Mouse (Mus musculus) thymus, postnatal 25 days (tissue): ENCODE results near the gene Asf1a.
"Not testable (repeated sequence)": the region's sequence is repeated elsewhere in the genome, so short reads cannot be mapped to it uniquely, and the experiment has no call there.

Experiments used
- DNase-seq: peaks from one replicate; pipeline ENCODE4 v3.0.0; 2022

Gene Asf1a

DNA sequence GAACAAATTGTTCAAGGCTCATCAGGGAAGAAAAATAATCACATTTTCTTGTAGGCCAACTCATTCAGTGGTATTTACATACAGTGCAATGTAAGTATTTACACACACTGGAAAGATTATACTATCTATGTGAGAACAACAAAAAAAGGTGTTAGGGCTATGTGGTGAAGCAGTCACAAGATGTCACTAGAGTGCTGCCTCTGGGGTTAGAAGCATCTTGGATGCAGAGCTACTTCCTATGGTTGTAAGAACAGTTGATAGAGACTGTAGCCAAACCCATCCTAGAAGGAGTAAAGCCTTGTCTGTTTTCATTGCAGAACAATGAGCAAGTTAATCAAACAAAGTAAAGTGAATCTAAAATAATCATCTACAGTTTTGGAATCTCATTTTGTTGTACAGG lies 45.0 kb downstream of the Asf1a start:
- DNase-seq: peak; percentile 19

DNA sequence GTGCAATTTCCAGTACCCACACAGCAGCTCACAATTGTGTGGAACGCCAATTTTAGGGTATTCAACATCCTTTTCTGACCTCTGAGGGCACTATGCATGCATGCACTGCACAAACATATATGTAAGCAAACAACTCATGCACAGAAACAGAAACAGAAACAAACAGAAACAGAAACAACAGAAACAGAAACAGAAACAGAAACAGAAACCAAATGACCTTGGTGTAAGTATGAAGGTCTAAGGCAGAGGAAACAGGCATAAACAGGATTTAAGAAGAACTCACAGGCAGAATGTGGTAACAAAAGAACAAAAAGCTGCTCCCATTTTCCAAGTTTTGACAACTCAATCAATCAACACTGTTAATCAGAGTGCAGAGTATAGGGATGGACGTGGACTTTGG lies 54.1 kb downstream of the Asf1a start:
- DNase-seq: no peak

DNA sequence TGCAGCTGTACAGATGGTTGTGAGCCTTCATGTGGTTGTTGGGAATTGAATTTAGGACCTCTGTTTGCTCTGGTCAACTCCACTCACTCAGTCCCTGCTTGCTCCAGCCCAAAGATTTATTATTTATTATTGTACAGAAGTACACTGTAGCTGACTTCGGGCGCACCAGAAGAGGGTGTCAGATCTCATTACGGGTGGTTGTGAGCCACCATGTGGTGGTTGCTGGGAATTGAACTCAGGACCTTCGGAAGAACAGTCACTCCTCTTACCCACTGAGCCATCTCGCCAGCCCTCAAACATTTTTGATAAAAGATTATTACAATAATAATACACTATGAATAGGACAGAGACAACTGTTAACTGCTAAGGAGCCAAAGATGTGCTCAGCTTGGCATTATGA lies 57.7 kb downstream of the Asf1a start:
- DNase-seq: not testable (repeated sequence)
